Mouse (Mus musculus) G1E (cell line): ENCODE results near the gene Mrpl24.

Experiments used
- CTCF ChIP-seq: IDR thresholded peaks from 2 replicates; pipeline ENCODE4 v1.5.1; 2012; ENCODE audit warnings: low read depth, low read length, inconsistent platforms, mixed read lengths
- GATA1 ChIP-seq: IDR thresholded peaks from 2 replicates; pipeline ENCODE4 v1.6.1; 2012; ENCODE audit warnings: borderline replicate concordance, low read length, inconsistent platforms, mixed read lengths
- GATA2 ChIP-seq: IDR thresholded peaks from 2 replicates; pipeline ENCODE4 v1.6.1; 2012; ENCODE audit warnings: low read depth, low read length, inconsistent platforms, borderline replicate concordance
- POLR2AphosphoS5 ChIP-seq: IDR thresholded peaks from 2 replicates; pipeline ENCODE4 v1.6.1; 2012; ENCODE audit warnings: low read depth, low read length, inconsistent platforms; ENCODE audit not compliant: insufficient replicate concordance
- TAL1 ChIP-seq: conservative IDR thresholded peaks from 2 replicates; pipeline ENCODE4 v1.6.1; 2012; ENCODE audit warnings: low read depth, low read length, inconsistent platforms, mixed read lengths

GRCm38 (mm10) chr3:87906981-87907857, 12.1 kb upstream of the Mrpl24 start:
- TF ChIP-seq CTCF (no peak), GATA1 (no peak), POLR2AphosphoS5 (no peak), TAL1 (no peak), GATA2 (no peak)
